Mouse (Mus musculus): Measurements from ENCODE around the gene Them7. TPM values are rescaled to one million over a fixed set of nuclear protein-coding genes. Genes with fewer than 3 reads are reported as not detected.

Gene Them7
- total and polyA plus RNA-seq, 3 experiments = not detected

DNA sequence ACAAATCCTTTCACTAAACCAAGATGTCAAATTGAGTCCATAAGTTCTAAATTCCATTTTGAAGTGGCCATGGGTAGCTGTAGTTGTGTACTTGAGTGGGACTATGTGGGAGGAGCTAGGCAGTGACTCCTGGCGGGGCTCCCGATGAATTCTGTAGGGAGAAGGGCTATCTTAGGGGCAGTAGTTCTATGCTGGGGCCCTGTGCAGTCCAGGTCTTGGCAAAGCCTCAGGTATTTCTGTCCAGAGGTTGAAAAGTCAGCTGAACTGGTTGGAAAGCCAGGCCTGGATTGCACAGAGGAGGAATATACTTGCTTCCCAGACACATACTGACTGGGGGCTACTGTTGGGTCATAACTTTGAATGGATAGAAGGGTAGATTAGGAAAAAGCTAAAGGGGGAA is 4.3 kb downstream of the Them7 start:
- H3K4me3 ChIP-seq (ENCODE audit: low read depth, low read length) = no peak overlapping the region
- TF ChIP-seq GATA2 (IDR thresholded peaks at IDR 0.05; ENCODE audit: borderline replicate concordance, low read depth, low read length) (no peak), GATA1 (IDR thresholded peaks at IDR 0.05; ENCODE audit: borderline replicate concordance, low read length) (no peak), CTCF (IDR thresholded peaks at IDR 0.05; ENCODE audit: low read depth, low read length) (no peak)
- H3K36me3 ChIP-seq (replicated peaks) = no peaks in the 10 kb centered on the region
- H3K27me3 ChIP-seq (ENCODE audit: insufficient read depth, low read length) = peaks cover 9% of the 10 kb centered on the region
- no peaks in the 10 kb centered on the region for H3K4me1 ChIP-seq (ENCODE audit: insufficient read depth, low read depth, low read length)
- no peaks in the 10 kb centered on the region for H3K9me3 ChIP-seq (replicated peaks)
- ATAC-seq (ENCODE audit: extremely low read depth, insufficient number of reproducible peaks, low FRiP score, poor library complexity, severe bottlenecking) (no peak), DNase-seq (ENCODE audit: low spot score) (no peak)

GRCm38 (mm10) chr2:105230333-105230732 is 6.2 kb downstream of the Them7 start:
- TF ChIP-seq CTCF (IDR thresholded peaks at IDR 0.05; ENCODE audit: low read depth, low read length) = peak; percentile 31; the same call in 1 of the 2 replicates
- TF ChIP-seq GATA1 (IDR thresholded peaks at IDR 0.05; ENCODE audit: borderline replicate concordance, low read length) = no peak

DNA sequence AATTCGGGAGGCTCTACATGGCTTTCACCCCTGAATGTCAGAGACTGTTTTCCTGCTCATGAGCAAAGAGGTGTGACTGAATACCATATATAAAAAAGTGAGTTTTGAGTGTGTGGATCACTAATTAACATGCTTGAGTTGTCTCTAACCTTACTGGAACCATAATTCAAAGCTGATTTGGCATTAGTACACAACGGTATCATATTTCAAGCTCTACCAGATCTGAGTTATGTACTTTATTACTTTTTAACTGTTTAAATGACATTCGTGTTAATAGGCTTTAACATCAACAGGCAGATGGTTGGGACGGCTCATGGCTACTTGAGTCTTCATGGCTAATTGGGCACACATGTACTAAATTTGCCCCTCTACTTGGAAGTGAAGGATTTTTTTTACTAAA is 8.3 kb downstream of the Them7 start:
- TF ChIP-seq CTCF (IDR thresholded peaks at IDR 0.05; ENCODE audit: low read depth, low read length) (no peak), POLR2AphosphoS5 (IDR thresholded peaks at IDR 0.05; ENCODE audit: insufficient replicate concordance, low read depth, low read length) (no peak), GATA1 (IDR thresholded peaks at IDR 0.05; ENCODE audit: borderline replicate concordance, low read length) (no peak), TAL1 (conservative IDR thresholded peaks at IDR 0.05; ENCODE audit: low read depth, low read length) (no peak), GATA2 (IDR thresholded peaks at IDR 0.05; ENCODE audit: borderline replicate concordance, low read depth, low read length) (no peak)
- no peak for ATAC-seq (ENCODE audit: extremely low read depth, insufficient number of reproducible peaks, low FRiP score, poor library complexity, severe bottlenecking)
- Histone ChIP-seq H3K9me3 (replicated peaks) (no peaks in the 10 kb centered on the region), H3K4me3 (ENCODE audit: low read depth, low read length) (no peak overlapping the region), H3K27me3 (ENCODE audit: insufficient read depth, low read length) (peaks cover 7% of the 10 kb centered on the region), H3K4me1 (ENCODE audit: insufficient read depth, low read depth, low read length) (no peaks in the 10 kb centered on the region), H3K36me3 (replicated peaks) (no peaks in the 10 kb centered on the region)
- no peak for DNase-seq (ENCODE audit: low spot score)

More at GRCm38 (mm10) chr2:105230333-105230732, 6.2 kb downstream of the Them7 start:
- Histone ChIP-seq H3K9me3 (replicated peaks) (no peaks in the 10 kb centered on the region), H3K4me3 (ENCODE audit: low read depth, low read length) (no peak overlapping the region), H3K36me3 (replicated peaks) (no peaks in the 10 kb centered on the region), H3K4me1 (ENCODE audit: insufficient read depth, low read depth, low read length) (no peaks in the 10 kb centered on the region), H3K27me3 (ENCODE audit: insufficient read depth, low read length) (peaks cover 6% of the 10 kb centered on the region)
- peak; percentile 8 for DNase-seq (ENCODE audit: low spot score)
- ATAC-seq (ENCODE audit: extremely low read depth, insufficient number of reproducible peaks, low FRiP score, poor library complexity, severe bottlenecking) = no peak

- Histone ChIP-seq H3K36me3 (replicated peaks) (no peaks in the 10 kb centered on the region), H3K9me3 (replicated peaks) (no peaks in the 10 kb centered on the region), H3K4me1 (ENCODE audit: insufficient read depth, low read depth, low read length) (no peaks in the 10 kb centered on the region), H3K4me3 (ENCODE audit: low read depth, low read length) (no peak overlapping the region), H3K27me3 (ENCODE audit: insufficient read depth, low read length) (peaks cover 7% of the 10 kb centered on the region)
- DNase-seq (ENCODE audit: low spot score) = no peak
- no peak for ATAC-seq (ENCODE audit: extremely low read depth, insufficient number of reproducible peaks, low FRiP score, poor library complexity, severe bottlenecking)
- TF ChIP-seq POLR2AphosphoS5 (IDR thresholded peaks at IDR 0.05; ENCODE audit: insufficient replicate concordance, low read depth, low read length) (no peak), TAL1 (conservative IDR thresholded peaks at IDR 0.05; ENCODE audit: low read depth, low read length) (no peak), CTCF (IDR thresholded peaks at IDR 0.05; ENCODE audit: low read depth, low read length) (no peak), GATA1 (IDR thresholded peaks at IDR 0.05; ENCODE audit: borderline replicate concordance, low read length) (no peak), GATA2 (IDR thresholded peaks at IDR 0.05; ENCODE audit: borderline replicate concordance, low read depth, low read length) (no peak)
Observed at GRCm38 (mm10) chr2:105234278-105234677, 10.2 kb downstream of the Them7 start.

DNA sequence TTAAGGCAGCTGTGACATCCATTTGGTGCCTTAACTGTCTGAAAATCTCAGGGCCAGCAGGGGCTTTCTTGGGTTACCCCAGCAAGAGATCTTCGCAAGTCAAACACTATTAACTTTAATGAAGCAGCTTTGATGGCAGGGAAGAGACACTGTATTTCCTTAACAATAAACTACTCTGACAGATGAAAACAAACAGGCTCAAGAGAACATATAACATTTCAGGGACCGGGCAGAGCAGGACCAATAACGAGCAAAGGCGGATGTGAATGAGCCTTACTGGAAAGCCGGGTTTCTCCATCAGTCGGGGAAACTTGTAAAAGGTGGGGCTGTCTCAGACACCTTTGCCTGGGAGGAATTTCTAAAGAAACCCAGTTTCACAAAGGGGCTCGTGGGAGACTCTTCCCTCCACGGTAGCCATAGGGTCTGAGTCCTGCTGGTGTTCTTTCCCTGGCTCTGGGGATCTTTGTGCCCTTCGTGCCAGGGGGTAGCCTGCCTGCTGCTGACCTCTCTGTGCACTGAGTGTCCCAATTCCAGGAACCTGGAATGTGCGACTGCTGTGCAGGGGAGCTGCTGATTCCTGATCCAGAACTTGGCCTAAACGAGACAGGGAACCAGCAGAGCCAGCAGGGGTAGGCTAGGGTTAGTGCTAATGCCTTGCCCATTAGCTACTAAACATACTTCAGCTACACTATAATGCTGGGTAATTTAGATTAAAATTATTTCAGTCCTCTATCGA is 11.4 kb downstream of the Them7 start:
- H3K36me3 ChIP-seq (replicated peaks) = no peaks in the 10 kb centered on the region
- no peak overlapping the region for H3K4me3 ChIP-seq (ENCODE audit: low read depth, low read length)
- ATAC-seq (ENCODE audit: extremely low read depth, insufficient number of reproducible peaks, low FRiP score, poor library complexity, severe bottlenecking) (no peak), DNase-seq (ENCODE audit: low spot score) (no peak)
- peaks cover 3% of the 10 kb centered on the region; the same call in 1 of the 2 replicates for H3K27me3 ChIP-seq (ENCODE audit: insufficient read depth, low read length)
- no peaks in the 10 kb centered on the region for H3K9me3 ChIP-seq (replicated peaks)
- H3K4me1 ChIP-seq (ENCODE audit: insufficient read depth, low read depth, low read length) = no peaks in the 10 kb centered on the region
- TF ChIP-seq POLR2AphosphoS5 (IDR thresholded peaks at IDR 0.05; ENCODE audit: insufficient replicate concordance, low read depth, low read length) (no peak), CTCF (IDR thresholded peaks at IDR 0.05; ENCODE audit: low read depth, low read length) (no peak), TAL1 (conservative IDR thresholded peaks at IDR 0.05; ENCODE audit: low read depth, low read length) (no peak), GATA1 (IDR thresholded peaks at IDR 0.05; ENCODE audit: borderline replicate concordance, low read length) (no peak), GATA2 (IDR thresholded peaks at IDR 0.05; ENCODE audit: borderline replicate concordance, low read depth, low read length) (no peak)

DNA sequence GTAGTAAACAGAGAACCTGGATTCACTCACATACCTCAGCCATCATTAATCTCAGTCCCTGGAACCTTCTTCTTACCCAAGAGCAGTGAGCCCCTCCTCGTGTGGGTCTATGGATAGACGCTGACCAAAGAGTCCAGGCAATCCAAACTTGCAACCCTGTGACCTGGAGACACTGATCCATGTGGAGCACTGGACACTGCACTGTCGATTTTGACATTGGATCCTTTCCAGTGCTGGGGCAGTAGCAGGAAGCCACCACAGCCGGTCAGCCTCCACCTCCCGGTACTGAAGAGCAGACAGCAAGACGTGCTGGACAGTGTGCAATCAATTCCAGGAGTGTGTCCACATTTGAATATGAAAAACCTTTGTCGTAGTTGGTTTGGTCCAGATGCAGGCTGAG is 13.3 kb downstream of the Them7 start:
- Histone ChIP-seq H3K4me1 (ENCODE audit: insufficient read depth, low read depth, low read length) (no peaks in the 10 kb centered on the region), H3K4me3 (ENCODE audit: low read depth, low read length) (no peak overlapping the region), H3K9me3 (replicated peaks) (no peaks in the 10 kb centered on the region), H3K27me3 (ENCODE audit: insufficient read depth, low read length) (peaks cover 3% of the 10 kb centered on the region; the same call in 1 of the 2 replicates), H3K36me3 (replicated peaks) (no peaks in the 10 kb centered on the region)
- no peak for TF ChIP-seq GATA1 (IDR thresholded peaks at IDR 0.05; ENCODE audit: borderline replicate concordance, low read length)
- no peak for TF ChIP-seq CTCF (IDR thresholded peaks at IDR 0.05; ENCODE audit: low read depth, low read length)
- no peak for TF ChIP-seq GATA2 (IDR thresholded peaks at IDR 0.05; ENCODE audit: borderline replicate concordance, low read depth, low read length)
- TF ChIP-seq POLR2AphosphoS5 (IDR thresholded peaks at IDR 0.05; ENCODE audit: insufficient replicate concordance, low read depth, low read length) = no peak
- TF ChIP-seq TAL1 (conservative IDR thresholded peaks at IDR 0.05; ENCODE audit: low read depth, low read length) = no peak
- ATAC-seq (ENCODE audit: extremely low read depth, insufficient number of reproducible peaks, low FRiP score, poor library complexity, severe bottlenecking) (no peak), DNase-seq (ENCODE audit: low spot score) (no peak)
